Mouse (Mus musculus): Measurements from ENCODE around the gene Hoxa6.

DNA sequence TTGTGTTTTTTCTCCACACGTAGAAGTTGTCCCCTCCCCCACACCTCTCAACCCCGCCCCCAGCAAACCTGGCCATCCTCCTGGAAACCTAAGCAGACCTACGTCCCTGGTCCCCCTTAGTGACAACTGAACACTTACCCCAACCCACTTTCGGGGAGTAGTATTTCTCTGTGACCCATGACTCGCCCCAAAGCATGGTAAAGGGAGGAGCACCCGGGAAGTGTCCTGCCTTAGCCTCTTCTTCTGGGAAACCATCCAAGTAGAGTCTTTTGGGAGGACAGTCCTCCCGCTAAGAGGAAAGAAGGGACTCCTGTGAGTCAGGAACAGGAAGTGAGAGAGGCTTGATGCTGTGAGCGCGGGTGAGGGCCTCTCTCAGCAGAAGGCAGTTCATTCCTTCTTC lies 48.5 kb downstream of the Hoxa6 start:
- TF ChIP-seq CTCF (IDR thresholded peaks at IDR 0.05; ENCODE audit: low read depth, low read length) (no peak), POLR2A (IDR thresholded peaks at IDR 0.05; ENCODE audit: borderline replicate concordance, low read depth, low read length) (no peak)

Measured in bone marrow macrophage, adult 2 months (primary cell).